Mouse (Mus musculus): Measurements from ENCODE around the gene Slc38a5.

Gene Slc38a5

DNA sequence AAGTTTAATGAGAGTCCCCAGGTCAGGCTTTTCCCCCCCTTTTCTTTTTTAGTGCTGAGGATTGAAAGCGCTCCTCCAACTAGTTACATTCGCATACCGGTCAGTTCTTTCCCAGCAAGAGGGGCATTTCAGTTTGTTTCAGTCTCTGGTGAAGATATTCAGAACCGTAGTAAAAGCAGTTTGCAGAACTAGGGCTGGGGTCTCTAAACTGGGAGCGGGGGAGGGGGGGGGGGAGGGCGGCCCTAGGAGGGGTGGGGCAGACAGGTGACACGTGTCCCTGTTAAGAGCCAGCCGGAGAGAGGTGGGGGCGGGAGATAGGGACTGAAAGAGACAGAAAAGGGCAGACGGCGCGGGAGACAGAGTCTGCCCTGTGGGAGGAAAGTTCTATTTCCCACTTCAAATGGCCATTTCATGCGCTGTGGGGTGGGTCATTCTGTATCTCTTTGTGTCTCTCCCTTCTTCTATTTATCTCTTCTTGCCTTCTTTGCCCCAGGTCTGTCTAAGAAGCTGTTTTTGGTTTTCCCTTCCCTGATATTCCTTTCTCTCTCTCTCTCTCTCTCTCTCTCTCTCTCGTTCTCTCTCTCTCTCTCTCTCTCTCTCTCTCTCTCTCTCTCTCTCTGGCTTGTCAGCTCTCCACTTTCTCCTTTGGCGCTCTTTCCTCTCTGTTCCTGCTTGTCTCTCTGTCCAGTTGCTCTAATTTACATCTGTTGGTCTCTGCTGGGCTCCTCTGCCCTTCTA lies at the start of gene Slc38a5:
Gene Slc38a5, plus strand, starts transcription at position 51 of the 738 bp plus-strand sequence.
- DNase-seq (ENCODE audit: low read depth), result no peak

DNA sequence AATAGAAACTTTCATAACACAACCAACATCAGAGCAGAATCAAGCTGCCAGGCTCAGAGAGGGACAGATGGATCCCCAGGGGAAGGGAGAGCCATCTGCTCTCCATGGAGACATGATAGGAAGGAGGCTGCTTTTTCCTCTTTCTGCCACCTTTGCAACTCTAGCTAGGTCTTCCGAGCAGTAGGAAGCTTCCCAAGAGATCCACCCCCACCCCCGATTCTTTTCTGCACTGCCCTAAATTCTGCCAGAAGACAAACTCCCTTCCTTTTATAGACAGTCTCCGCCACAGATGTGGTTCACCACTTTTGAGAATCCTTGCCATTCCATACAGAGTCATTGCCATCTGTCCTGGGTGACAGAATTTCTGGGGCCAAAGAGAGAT lies 48.6 kb upstream of the Slc38a5 start:
- no peak for DNase-seq (ENCODE audit: low read depth)

DNA sequence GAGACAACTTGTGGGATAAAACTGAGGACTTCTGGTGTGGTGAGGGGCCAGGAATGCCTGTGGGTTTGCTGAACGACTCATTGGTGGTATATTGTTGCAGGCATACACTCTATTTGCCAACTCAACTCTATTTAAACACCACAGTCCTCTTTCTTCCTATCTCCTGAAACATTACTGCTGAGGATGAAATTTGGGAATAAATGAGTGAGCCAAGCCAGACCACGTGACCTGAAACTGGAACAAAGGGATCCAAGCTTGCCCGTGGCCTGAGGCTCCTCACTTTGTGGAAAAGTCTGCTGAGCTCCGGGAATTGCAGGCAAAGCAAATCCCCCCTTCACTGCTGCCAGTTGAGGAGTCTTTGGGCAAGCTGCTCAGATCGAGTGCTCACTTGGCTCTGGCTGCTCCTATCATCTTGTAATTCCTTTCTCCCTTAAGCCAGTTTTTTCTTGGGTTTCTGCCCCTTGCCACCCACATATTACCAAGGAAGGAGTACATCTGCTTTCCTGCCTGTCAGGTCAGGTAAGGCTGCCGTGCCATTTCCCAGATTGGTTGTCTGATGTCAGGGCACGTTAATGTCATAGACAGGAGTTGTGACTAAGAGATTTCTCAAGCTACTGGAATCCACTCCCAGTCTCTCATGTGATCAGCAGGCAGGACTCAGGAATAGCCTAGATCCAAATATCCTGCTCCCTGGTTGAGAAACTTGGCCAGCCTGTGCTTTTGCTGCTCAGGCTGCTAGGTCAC lies 48.1 kb upstream of the Slc38a5 start:
- no peak for DNase-seq (ENCODE audit: low read depth)

DNA sequence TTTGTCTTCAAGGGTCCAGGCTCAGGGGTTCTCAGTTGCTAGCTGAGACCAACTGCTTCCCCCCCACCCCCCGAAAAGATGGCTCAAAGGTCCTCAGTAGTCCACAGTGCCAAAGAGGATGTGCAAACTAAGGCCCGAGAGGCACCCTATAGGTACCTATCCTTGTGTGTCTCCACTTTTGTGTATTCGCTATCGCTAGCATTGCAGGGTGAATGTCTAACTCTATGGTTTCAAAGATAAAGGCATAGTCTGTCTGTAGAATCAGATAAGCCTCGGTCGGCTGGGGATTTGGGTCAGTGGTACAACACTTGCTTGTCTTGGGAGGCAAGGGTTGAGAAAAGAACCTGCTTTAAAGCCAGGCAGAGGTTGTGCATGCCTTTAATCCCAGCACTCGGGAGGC lies 47.5 kb upstream of the Slc38a5 start:
- DNase-seq (ENCODE audit: low read depth), result no peak

DNA sequence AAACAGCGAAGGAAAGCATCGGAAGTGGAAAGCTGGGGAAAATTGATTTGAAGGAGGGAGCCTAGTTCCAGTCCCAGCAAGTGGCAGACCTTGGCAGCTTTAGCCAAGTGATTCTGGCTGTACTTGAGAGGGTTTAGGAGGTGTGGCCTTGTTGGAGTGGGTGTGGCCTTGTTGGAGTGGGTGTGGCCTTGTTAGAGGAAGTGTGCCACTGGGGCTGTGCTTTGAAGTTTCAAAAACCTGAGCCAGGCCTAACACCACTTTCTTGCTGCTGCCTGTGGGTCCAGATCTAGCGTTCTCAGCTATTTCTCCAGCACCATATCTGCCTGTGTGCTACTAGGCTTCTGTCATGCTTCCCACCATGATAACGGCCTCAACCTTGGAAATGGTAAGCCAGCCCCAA lies 40.7 kb upstream of the Slc38a5 start:
- DNase-seq (ENCODE audit: low read depth), result no peak

DNA sequence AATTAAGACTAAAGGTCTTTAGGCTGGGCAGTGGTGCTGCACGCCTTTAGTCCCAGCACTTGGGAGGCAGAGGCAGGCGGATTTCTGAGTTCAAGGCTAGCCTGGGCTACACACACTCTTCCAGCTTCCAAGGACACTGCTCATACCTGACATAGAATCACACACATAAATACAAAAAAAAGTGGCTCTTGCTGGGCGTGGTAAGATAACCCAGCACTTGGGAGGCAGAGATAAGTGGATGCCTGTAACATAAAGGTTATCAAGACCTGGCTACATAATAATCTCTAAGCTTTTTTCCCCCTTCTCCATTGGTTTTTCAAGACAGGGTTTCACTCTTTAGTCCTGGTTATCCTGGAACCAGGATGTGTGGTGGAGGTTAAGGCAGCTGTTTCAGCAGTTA lies 37.3 kb upstream of the Slc38a5 start:
- DNase-seq (ENCODE audit: low read depth), result no peak

DNA sequence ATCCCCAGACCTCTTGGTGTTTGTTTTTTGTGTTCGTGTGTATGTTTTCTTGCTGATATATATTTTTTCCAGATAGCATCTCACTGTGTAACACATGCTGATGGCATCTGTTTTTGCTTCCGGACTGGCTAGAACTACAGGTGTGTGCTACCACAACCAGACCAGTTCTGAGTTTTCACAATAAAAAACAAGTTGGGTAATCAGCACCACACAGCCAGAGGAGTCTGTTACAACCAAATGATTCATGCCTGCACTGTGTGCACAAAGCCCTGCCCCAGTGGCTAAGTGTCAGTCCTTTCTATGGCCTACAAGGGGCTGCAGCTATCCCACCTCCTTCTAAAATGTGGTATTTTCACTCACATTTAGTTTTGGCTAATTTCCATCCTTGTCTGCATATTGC lies 34.2 kb upstream of the Slc38a5 start:
- DNase-seq (ENCODE audit: low read depth), result no peak

DNA sequence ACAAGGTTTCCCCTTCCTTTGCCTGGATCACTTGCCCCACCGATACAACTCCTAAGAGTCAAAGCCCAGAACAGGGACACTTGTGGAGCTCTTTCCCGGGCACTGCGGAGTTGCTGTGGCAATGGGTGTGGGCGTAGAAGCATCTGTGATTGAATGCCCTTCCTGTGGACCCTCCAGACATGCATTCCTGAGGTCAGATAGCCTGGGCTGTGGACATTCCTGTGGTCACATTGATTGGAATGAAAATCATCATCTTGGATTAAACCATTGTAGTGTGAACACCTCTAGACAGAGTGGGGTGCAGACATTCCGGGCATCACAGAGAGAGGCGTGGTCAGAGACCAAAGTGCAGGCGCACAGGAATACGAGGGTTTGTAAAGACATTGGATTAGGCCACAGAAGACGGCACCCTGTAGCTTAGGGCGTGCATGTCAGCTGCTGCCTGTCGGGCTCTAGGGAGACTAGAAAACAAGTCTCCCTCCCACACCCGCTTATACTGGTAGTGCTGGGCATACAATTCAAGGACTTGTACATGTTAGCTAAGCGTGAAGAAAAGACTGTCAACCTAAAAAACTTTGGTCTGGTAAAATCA lies 32.0 kb upstream of the Slc38a5 start:
- no peak for DNase-seq (ENCODE audit: low read depth)

DNA sequence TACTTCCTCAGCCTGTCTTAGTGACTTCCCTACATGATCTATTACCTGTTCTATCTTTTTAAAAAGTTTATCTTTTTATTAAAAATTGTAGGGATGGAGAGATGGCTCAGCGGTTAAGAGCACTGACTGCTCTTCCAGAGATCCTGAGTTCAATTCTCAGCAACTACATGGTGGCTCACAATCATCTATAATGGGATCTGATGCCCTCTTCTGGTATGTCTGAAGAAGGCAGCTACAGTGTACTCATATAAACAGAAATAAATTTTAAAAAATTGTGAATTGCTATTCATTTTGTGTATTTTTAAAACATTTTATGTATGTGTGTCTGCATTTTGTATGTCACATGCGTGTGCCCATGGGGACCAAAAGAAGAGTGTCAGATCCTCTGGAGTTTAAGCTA lies 23.3 kb upstream of the Slc38a5 start:
- DNase-seq (ENCODE audit: low read depth), result no peak

DNA sequence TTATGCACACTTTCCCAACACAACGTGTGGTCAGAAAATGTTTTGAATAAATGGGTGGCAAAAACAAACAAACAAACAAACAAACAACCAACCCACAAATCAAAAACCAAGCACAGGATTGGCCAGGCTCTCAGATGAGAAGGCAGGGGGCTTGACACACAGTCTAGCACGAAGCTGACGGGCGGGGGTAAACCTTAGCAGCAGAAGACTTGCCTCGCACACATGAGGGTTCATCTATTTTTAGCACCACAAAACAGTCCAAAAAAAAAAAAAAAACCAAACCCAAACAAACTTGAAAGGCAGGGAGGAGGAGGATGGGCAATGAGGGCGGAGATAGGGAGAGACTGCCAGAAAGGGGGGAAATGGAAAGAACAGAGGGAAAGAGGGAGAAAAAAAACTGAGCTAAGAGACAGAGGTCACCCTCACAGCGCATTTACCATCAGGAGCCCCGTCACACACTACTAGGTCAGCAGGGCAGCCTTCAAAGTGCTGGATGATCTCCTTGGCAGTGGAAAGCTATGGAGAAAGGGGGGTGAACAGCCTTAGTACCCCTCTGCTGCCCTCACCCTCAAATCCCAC lies 22.3 kb upstream of the Slc38a5 start:
- DNase-seq (ENCODE audit: low read depth), result no peak

DNA sequence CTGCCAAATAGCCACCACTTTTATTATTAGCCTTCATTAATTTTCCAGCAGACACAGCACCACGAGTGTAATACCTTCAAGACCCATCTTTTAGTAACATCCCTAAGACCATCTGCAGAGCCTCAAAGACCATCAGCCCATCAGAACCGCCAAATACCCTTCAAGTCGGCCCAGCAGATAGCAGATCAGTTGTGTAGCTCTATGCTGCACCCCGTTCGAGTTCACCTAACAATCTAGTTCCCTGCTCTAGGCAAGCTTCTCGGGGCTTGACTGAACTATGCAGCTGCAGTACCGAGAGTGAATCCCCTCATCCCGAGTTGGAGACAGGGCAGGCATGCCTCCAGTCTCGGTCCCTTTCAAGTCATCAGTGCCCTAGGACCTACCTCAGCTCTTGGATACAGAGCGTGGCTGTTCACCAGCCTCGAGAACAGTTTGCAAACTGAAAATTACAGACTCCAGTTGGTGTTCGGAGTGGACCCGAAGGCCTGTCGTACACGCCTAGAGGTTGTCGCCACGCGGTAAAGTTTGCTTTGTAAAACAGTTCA lies 19.1 kb upstream of the Slc38a5 start:
- DNase-seq (ENCODE audit: low read depth), result no peak

DNA sequence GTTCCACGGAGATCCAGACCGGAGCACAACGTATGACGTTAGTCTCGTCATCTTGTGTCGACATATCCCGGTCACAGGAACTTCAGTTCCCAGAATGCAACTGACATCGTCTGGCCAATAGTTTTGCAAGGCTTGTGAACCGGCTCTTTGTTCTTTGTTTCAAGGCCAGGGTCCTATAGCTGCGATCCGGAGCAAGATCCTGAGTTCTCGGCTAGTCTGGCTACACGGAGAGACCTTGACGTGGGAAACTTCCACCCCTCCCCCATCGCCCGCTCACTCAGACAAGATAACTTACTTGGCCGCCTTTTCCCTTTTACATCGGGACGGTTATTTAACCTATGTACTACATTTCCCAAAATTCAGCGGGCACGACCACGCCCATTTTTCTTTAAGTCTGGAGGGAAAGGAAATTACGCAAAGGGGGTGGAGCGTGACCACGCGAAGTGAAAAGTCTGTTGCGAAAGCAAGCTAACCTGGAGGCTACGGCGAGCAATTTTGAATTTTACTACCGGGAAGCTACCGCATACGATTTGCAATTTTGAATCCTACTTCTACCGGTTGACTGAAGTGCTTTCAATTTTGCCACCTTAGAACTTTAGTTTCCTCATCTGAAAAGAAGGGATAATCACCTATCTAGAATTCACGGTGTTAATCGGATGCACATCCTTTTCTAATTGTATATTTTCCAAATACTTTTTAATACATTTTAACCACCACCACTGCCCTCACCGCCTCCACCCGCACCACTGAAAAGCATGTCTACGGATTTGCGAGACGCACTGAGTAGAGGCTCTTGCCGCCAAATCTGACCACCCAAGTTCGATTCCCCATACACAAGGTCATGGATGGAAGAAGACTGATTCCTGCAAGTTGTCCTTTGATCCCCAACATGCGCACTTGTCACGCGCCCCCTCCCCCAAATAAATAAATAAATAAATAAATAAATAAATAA lies 18.3 kb upstream of the Slc38a5 start, which contains the start of gene Ftsj1:
Gene Ftsj1, minus strand, starts transcription at position 73 of the 952 bp plus-strand sequence.
- peak; percentile 83 for DNase-seq (ENCODE audit: low read depth)

DNA sequence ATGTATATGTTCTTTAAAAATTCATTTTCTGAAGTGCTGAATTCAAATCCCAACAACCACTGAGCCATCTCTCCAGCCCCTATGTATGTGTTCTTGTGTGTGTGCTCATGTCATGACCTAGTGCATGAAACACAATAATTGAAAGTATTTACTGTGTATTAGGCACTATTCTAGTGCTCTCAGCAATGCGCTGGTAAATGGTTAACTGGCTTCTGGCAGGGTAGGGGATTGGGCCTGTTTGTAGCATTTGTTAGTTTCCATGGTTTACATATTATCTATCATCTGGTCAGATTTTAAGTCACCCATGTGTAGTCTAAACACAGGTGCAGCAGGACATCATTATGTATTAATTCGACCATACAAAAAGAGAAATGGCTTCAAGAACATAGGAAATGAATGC lies 17.2 kb upstream of the Slc38a5 start:
- no peak for DNase-seq (ENCODE audit: low read depth)

DNA sequence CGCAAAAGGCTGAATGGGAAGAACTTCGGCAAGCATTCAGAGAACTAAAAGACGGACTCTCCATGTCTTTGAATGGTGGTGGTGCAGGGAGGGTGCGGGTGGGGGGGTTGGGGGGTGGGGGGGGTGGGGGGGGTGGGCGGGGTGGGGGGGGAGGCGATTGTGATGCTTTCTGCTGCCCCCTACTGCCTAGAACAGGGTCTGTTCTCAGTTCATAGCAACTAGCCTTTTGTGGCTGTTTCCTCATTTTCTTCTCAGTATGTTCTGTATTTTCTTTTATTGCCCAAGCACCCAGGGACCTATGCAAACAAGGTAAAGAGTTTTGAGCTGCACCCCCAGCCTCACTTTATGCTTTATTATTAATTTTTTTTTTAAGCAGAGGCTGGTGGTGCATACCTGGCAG lies 15.1 kb upstream of the Slc38a5 start:
- no peak for DNase-seq (ENCODE audit: low read depth)

DNA sequence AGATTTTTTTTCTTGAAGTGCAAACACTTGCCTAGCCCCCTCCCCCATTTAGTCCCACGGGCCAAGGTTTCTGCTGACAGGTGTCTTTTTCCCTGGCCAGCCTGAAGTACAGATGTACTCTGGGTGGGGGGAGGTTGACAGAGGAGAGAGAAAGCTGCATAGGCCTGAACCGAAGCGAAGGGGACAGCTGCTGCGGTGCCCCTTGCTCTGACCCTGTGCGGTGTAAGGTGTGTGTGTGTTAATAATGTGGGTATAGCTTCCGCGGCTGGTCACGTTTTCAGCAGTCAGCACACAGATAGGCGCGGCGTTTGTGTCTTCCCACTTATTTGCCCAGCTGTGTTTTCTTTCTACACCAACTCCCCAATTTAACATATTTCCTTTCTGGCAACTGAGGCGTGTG lies 11.5 kb upstream of the Slc38a5 start:
- DNase-seq (ENCODE audit: low read depth), result no peak

DNA sequence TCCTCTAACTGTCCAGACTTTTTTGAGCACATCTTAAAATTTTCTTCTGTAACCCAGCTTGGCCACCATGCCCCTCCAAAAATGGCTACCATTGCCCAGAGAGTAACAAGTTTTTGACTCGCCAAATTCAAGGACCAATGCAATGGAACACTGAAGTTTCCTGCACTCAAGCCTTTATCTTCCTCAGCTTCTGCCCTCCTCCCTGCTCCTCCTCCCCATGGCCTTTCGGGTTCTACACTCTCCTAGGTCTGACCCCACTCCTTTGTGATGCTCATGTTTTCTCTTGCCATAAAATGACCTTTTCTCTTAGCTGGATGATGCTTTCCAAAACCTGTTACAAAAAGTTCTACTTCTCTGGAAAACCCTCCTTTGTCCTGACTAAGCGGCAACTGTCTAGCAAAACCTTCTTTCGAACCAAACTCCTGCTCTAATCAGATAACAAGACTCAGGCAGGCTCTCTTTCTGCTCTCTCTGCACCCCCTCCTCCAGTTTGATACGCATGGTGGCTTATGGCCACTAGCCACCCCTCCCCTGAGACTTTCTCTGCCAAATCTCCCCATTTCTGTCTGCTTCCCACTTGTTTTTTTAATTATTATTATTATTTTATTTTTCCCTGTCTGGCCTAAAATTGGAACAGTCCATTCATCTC lies 7.7 kb upstream of the Slc38a5 start:
- no peak for DNase-seq (ENCODE audit: low read depth)

DNA sequence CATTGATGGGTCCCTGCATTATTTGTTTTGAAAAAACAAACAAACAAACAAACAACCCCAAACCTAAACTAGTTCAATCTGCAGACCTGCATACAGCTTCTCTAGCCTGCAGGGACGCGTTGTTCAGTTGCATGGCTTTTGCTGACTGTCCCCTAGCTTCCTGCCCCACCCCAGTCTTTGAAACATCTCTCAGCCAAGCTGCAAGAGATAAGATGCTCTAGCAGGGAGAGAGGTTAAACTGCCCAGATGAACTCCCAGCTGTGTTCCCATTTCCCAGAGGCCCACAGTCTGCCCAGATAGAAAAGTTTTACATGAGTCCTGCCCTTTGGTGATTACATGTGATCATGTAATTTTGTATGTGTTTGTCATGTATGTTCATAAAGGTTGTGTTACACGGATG lies 6.7 kb upstream of the Slc38a5 start:
- no peak for DNase-seq (ENCODE audit: low read depth)

DNA sequence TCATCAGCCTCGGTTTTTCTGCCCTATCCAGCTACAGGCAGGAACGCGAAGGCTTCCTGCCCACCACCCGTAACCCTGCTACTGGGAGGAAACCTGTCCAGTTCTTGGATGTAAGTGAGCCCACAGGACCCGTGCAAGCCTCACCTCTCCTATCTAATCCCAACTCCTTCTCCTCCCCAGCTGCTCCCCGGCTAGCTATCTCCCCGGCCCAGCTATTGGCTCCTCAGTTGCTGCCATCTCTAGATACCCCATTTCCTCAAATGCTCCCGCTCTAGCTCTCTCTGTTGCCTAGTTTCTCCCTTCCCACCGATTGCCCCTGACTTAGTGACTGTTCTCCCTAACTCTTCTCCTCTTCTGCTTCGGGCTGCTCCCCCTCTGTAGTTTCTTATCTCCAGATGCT lies 1.1 kb downstream of the Slc38a5 start:
- no peak for DNase-seq (ENCODE audit: low read depth)

DNA sequence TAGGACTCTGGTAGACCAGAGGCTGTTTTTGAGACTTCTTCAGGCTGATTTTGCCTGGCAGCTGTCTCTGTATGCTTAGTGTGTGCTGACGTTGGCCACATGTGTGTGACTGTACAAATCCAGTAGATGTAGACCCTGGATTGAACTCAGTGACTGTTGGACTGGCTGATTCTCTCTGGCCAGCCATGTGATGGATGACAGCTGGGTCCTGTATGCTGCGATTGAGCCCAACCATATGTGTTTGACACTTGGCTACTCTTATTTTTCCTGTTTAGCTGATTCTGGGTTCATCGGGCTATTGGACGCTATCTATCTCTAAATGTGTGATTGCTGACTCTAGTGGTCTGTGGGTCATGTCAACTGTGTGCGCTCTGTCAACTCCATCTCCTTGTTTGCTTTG lies 3.1 kb downstream of the Slc38a5 start:
- no peak for DNase-seq (ENCODE audit: low read depth)

DNA sequence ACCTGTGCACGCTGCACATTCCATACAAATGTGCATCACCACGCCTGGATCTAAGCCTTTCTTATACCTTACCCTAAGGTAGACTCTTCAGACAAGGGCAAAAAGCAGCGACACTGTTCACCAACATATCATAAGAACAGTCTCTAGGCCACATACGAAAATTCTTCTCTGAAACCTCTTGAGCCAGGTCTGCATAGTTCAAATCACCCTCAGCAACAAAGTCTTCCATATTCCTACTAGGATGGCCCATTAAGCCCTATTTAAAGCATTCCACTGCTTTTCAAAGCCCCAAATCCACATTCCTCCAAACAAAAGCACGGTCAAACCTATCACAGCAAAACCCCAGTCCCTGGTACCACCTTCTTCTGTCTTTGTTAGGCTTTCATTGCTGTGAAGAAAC lies 17.7 kb downstream of the Slc38a5 start:
- DNase-seq (ENCODE audit: low read depth), result no peak

DNA sequence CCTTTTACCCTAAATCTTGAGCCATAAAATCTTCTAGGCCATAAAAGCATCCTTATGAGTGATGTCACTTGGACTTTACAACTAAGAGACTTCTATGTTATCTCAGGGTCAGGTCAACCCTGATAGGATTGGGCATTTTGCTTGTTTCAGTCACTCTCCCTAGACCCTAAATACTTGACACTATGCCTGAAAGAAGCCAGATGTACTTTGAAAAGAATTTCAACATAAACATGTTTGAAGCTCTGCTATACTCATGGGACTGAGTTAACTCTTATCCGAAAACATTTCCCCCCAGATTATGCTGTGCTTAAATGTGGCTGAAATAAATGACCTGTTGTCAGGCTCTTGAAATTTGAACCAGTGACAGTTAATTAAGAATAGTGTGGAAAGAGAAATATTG lies 38.4 kb downstream of the Slc38a5 start:
- DNase-seq (ENCODE audit: low read depth), result no peak
